Mouse (Mus musculus): ENCODE results near the gene Igfals.

DNA sequence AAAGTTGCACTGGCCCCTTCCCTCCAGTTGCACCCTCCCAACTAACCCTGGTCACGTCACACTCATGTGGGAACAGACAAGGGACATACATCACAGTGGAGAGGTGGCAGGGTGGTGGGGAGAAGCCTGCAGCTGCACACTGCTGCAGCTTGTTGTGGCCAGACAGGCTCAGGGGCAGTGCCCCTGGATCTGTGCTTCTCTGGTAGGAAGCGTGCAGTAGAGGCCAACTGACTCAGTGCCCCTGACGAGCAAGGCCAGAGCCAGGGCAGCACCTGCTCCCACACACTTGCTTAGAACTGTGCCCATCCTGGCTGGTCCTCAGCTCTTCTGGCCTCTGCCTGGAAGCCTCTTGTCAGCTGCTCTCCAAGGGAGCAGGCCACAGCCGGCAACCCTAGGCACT, 31.8 kb downstream of the Igfals start:
- no peak for TF ChIP-seq FLI1 (IDR thresholded peaks at IDR 0.05; ENCODE audit: low read length)
- no peak for TF ChIP-seq GATA1 (IDR thresholded peaks at IDR 0.05; ENCODE audit: borderline replicate concordance, low read length)
